Mouse (Mus musculus) midbrain, embryonic 11.5 days (tissue): ENCODE data around the gene Os9. TPM values are rescaled to one million over a fixed set of nuclear protein-coding genes. Genes with fewer than 3 reads are reported as not detected.

Experiments used
- ATAC-seq: fragments of 200-750 bp; cut with Nextera tagmentation; 2 replicates; pipeline ENCODE4 v1.8.0; 2017; ENCODE audit warnings: moderate TSS enrichment, moderate library complexity; ENCODE audit not compliant: low FRiP score
- DNase-seq: peaks from one replicate; pipeline ENCODE4 v3.0.0; 2015; ENCODE audit warnings: low spot score; ENCODE audit errors: missing footprints
- H3K27ac ChIP-seq: fragments of 300-500 bp; sonication (generic); 2 replicates; pipeline ENCODE4 v1.5.1; 2014; ENCODE audit warnings: low read depth, low read length
- H3K27me3 ChIP-seq: fragments of 300-500 bp; sonication (generic); 2 replicates; pipeline ENCODE4 v1.6.1; 2014; ENCODE audit warnings: mild to moderate bottlenecking, low read length, moderate library complexity, mixed read lengths; ENCODE audit not compliant: control insufficient read depth, insufficient read depth
- H3K36me3 ChIP-seq: fragments of 300-500 bp; sonication (generic); 2 replicates; pipeline ENCODE4 v1.6.1; 2014; ENCODE audit warnings: mild to moderate bottlenecking, low read length, moderate library complexity, mixed read lengths; ENCODE audit not compliant: control insufficient read depth, insufficient read depth
- H3K4me1 ChIP-seq: fragments of 300-500 bp; sonication (generic); 2 replicates; pipeline ENCODE4 v1.6.1; 2014; ENCODE audit warnings: low read length; ENCODE audit not compliant: control insufficient read depth, insufficient read depth
- H3K4me2 ChIP-seq: fragments of 300-500 bp; sonication (generic); 2 replicates; pipeline ENCODE4 v1.6.1; 2014; ENCODE audit warnings: mild to moderate bottlenecking, moderate library complexity
- H3K4me3 ChIP-seq: fragments of 300-500 bp; sonication (generic); 2 replicates; pipeline ENCODE4 v1.5.1; 2014; ENCODE audit warnings: low read depth, low read length
- H3K9ac ChIP-seq: fragments of 300-500 bp; sonication (generic); 2 replicates; pipeline ENCODE4 v1.6.1; 2014; ENCODE audit warnings: low read length
- H3K9me3 ChIP-seq: fragments of 300-500 bp; sonication (generic); 2 replicates; pipeline ENCODE4 v1.6.1; 2016; ENCODE audit warnings: low read length; ENCODE audit not compliant: control insufficient read depth
- WGBS: fragments of 180-500 bp; shearing (Covaris S2); extraction: QIAGEN DNeasy Blood & Tissue Kit; methylation state at CpG from one replicate; pipeline ENCODE4 v1.1.7; 2014; 5-methylcytosine and 5-hydroxymethylcytosine counted together
- polyA plus RNA-seq: library from polyadenylated mRNA; unstranded; fragments of >200 nt; fragmentation: Nextera tagmentation; extraction: Ambion mirVana; gene quantifications from 2 replicates; pipeline ENCODE4 v1.2.1, GENCODE M21; 2014

The Os9 gene
- polyA plus RNA-seq, 1 experiment from 2014 or later = 49.7 TPM

DNA sequence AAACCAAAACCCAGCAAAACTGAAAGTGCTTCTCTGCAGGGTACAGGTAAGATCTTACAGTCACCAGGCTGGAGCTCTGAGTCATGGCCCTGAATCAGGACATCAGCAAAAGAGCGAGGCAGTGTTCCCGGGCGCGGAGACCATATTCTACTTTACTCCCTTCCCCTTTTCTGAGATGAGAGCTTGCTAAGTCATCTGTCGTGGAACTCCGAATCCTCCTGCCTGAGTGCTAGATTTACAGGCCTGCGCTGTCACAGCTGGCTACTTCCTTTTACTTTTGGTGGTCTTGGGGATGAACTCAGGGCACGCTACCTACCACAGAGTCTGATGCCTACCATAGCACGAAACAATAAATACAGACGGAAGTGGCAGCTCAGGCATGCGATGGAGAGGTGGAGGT is 6.5 kb downstream of the Os9 start:
- H3K9ac ChIP-seq = no peak overlapping the region
- no peak overlapping the region for H3K27ac ChIP-seq
- no peaks in the 10 kb centered on the region for H3K27me3 ChIP-seq
- ATAC-seq (no peak), DNase-seq (peak; percentile 75)
- 95% methylated on average over 11 of the region's 11 CpGs for WGBS
- no peaks in the 10 kb centered on the region for H3K9me3 ChIP-seq
- H3K36me3 ChIP-seq = peaks cover 6% of the 10 kb centered on the region; the same call in 1 of the 2 replicates
- H3K4me3 ChIP-seq = no peak overlapping the region
- no peak overlapping the region for H3K4me2 ChIP-seq
- no peaks in the 10 kb centered on the region for H3K4me1 ChIP-seq

DNA sequence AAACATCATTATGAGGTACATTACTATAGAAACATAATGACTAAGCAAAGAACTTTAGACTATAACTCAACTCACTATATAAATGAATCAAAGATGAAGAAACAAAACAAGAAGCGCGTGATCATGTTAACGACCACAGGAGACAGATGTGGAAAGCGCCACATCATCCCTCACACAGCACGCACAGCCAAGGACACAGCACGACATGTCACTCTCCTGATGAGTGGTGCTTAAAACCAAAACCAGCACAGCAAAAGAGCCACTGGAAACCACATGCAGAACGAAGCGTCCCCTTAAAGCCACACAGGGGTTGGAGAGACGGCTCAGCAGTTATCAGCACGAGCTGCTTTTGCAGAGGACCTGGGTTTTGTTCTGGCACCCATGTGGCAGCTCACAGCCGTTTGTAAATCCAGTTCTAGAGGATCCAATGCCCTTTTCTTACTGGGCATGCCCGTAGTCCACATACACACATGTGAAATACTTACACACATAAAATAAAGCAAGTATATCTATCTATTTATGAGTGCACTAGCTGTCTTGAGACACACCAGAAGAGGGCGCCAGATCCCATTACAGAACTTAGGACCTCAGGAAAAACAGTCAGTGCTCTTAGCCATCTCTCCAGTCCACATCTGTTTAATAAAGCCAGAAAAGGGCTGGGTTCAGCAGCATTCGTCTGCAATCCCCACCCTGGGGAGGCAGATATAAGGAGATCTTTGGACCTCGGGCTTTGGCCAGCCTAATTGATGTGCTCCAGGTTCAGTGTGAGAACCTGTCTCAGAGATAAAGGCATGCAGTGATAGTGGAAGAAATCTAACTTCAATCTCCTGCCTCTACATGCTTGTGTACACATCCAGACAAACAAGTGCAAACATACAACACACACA is 9.7 kb downstream of the Os9 start:
- no peaks in the 10 kb centered on the region for H3K4me1 ChIP-seq
- no peak overlapping the region for H3K4me2 ChIP-seq
- peak; percentile 64 for DNase-seq
- H3K27ac ChIP-seq = no peak overlapping the region
- no peak overlapping the region for H3K9ac ChIP-seq
- no peaks in the 10 kb centered on the region for H3K9me3 ChIP-seq
- H3K27me3 ChIP-seq = no peaks in the 10 kb centered on the region
- no peak overlapping the region for H3K4me3 ChIP-seq
- WGBS = 91% methylated on average over 15 of the region's 15 CpGs
- ATAC-seq = no peak
- 0 out of 2 replicates have a peak, but pooled peaks cover 2% of the 10 kb centered on the region for H3K36me3 ChIP-seq

DNA sequence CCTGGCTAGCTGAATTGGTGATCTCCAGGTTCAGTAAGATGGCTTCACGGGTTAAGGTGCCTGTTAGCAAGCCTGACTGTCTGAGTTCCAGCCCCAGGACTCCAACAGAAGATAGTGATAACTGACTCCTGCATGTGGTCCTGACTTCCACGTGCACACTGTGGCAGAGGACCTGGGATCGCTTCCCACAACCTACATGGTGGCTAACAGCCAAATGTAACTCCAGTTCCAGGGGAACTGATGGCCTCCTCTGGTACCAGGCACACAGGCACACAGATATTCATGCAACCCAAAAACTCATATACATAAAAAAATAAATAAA is 12.7 kb downstream of the Os9 start:
- ATAC-seq = no peak

DNA sequence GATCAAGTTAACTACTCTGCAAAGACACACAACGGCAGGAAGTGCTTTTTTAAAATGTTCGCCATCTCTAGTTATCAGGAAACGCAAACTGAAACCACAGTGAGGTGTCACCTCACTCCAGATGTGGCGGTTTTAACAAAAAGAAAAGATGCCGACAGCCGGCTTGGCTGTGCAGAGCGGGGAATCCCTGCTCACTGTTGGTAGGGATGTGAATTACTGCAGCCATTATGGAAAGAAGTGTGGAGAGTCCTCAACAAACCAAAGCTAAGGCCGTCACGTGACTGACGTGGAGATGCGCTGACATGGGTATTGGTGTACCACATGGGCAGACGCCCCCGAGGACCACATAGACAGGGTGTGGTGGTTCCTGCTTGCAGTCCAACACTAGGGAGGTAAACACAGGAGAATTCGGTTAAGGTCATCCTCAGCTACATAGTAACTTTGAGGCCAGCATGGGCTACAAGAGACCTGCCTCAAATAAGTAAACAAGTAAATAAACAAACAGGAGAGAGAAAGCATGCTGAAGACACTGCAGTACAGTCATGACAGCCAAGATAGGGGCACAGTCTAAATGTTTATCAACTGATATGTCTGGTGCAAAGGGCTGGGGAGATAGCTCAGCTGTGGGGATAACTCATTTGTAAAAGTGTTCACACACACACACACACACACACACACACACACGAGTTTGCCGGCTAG is 13.2 kb downstream of the Os9 start:
- DNase-seq = no peak
- 90% methylated on average over 16 of the region's 16 CpGs for WGBS
- H3K36me3 ChIP-seq = no peaks in the 10 kb centered on the region
- H3K27me3 ChIP-seq = no peaks in the 10 kb centered on the region
- H3K4me2 ChIP-seq = no peak overlapping the region
- no peak overlapping the region for H3K27ac ChIP-seq
- no peak overlapping the region for H3K9ac ChIP-seq
- no peaks in the 10 kb centered on the region for H3K4me1 ChIP-seq
- no peaks in the 10 kb centered on the region for H3K9me3 ChIP-seq
- H3K4me3 ChIP-seq = no peak overlapping the region
- ATAC-seq = no peak

More for the DNA sequence above, 12.7 kb downstream of the Os9 start:
- Histone ChIP-seq H3K9me3 (no peaks in the 10 kb centered on the region), H3K4me2 (no peak overlapping the region), H3K4me3 (no peak overlapping the region), H3K9ac (no peak overlapping the region), H3K4me1 (no peaks in the 10 kb centered on the region), H3K27ac (no peak overlapping the region), H3K36me3 (no peaks in the 10 kb centered on the region), H3K27me3 (no peaks in the 10 kb centered on the region)
- 85% methylated on average over 3 of the region's 3 CpGs for WGBS
- DNase-seq = no peak

DNA sequence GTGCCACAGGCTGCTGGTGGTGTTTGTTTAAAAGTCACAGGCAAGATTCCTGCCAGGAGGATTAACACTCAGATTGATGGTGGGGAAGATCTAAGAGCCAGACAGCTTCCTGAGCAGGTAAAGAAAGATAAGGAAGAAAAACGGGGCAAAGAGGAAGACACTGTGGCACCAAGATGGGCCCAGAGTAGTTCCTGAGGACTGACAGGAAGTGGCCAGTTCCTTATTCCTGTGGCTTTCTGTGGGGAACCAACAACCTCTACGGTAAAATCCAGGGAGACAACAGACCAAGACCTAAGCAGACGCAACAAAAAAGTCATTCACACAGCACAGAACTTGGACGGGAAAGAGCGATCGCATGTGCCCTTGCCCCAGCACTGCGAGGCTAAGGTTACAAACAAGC is 17.3 kb downstream of the Os9 start:
- H3K27me3 ChIP-seq = no peaks in the 10 kb centered on the region
- no peaks in the 10 kb centered on the region for H3K4me1 ChIP-seq
- DNase-seq = peak; percentile 41
- no peaks in the 10 kb centered on the region for H3K36me3 ChIP-seq
- no peak overlapping the region for H3K4me2 ChIP-seq
- no peak overlapping the region for H3K4me3 ChIP-seq
- ATAC-seq = no peak
- H3K9me3 ChIP-seq = no peaks in the 10 kb centered on the region
- H3K9ac ChIP-seq = no peak overlapping the region
- no peak overlapping the region for H3K27ac ChIP-seq
- WGBS = 84% methylated on average over 7 of the region's 7 CpGs

DNA sequence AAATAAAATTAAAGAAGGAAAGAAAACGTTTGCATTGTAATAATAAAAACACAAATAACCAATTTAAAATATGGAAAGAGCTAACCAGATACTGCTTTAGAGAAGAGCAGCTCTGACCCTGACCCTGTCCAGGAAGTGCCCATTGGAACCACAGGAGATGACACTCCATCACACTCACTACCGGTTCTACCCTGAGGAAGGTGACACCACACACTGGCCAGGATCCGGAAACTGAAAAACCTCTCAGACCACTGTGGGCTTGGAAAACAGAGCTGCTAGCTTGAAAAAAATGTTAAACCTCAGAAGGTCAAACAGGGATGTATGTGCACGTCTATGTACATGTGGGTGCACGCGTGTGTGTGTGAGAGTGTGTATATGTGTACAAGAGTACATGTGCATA is 19.8 kb downstream of the Os9 start:
- Histone ChIP-seq H3K4me2 (no peak overlapping the region), H3K27ac (no peak overlapping the region), H3K27me3 (no peaks in the 10 kb centered on the region), H3K36me3 (no peaks in the 10 kb centered on the region; the same call in 1 of the 2 replicates), H3K4me3 (no peak overlapping the region), H3K4me1 (no peaks in the 10 kb centered on the region), H3K9ac (no peak overlapping the region), H3K9me3 (no peaks in the 10 kb centered on the region)
- WGBS = 88% methylated on average over 6 of the region's 6 CpGs
- DNase-seq (no peak), ATAC-seq (no peak)

DNA sequence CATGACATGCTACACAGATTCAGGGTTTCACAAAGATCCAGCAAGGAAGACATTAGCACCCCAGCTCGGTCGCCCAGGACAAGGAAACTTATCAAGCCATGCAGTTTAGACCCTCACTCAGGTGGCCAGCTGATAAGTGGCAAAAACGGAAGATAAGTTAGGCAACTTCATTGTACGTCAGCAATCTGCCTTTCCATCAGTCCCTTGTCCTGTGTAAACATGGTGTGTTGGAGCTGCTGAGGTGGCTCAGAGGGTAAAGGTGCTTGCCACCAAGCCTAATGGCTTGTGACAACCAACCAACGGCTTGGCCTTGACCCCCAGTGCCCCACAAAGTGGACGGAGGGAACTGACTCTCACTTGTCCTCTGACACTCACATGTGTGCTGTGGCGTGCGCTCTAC is 20.5 kb downstream of the Os9 start:
- Histone ChIP-seq H3K36me3 (no peaks in the 10 kb centered on the region; the same call in 1 of the 2 replicates), H3K9ac (no peak overlapping the region), H3K9me3 (no peaks in the 10 kb centered on the region), H3K27ac (no peak overlapping the region), H3K4me2 (no peak overlapping the region), H3K4me3 (no peak overlapping the region), H3K27me3 (no peaks in the 10 kb centered on the region), H3K4me1 (no peaks in the 10 kb centered on the region)
- 90% methylated on average over 8 of the region's 8 CpGs for WGBS
- ATAC-seq (no peak), DNase-seq (no peak)

DNA sequence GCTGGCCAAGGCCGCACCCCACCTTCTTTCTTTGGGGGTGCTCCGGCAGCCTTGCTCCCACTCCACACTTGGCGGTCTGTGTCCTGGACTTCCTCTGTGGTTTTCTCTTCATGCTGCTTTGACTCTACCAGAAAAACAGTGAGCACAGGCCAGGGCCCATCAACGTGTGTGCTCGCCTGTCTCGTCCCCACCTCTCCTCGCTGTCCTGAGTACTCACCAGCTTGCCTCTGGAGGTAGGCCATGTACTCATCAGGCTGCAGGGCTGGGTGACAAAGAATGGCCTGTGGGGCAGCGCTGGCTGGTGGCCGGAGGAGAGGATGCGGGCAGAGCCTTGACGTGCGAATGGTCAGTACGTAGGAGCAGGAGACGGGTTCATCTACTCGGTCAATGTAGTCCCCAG is 21.1 kb downstream of the Os9 start:
- no peaks in the 10 kb centered on the region for H3K4me1 ChIP-seq
- H3K4me3 ChIP-seq = no peak overlapping the region
- no peaks in the 10 kb centered on the region for H3K27me3 ChIP-seq
- H3K9me3 ChIP-seq = no peaks in the 10 kb centered on the region
- ATAC-seq (no peak), DNase-seq (no peak)
- no peak overlapping the region for H3K4me2 ChIP-seq
- no peak overlapping the region for H3K27ac ChIP-seq
- H3K9ac ChIP-seq = no peak overlapping the region
- 92% methylated on average over 15 of the region's 15 CpGs for WGBS
- H3K36me3 ChIP-seq = no peaks in the 10 kb centered on the region; the same call in 1 of the 2 replicates

DNA sequence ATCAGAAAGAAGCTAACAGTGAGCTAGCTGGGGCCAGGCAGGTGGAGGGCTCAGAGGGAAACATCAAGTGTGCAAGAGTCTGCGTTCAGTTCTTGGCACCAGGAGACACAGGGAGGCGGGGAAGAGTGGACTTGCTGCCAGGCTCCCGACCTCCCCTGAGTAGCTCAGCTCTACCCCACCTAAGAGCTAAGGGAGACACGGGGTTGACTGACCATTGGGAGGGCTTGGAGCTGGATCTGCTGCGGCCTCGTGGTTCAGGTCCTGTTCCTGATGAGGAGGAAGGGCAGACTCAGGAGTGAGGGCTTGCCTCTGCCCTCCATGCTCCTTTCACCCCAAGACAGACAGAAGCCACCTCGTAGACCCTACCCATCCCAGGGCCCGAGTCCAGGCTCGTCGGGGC is 21.7 kb downstream of the Os9 start:
- WGBS = 94% methylated on average over 10 of the region's 10 CpGs
- Histone ChIP-seq H3K27ac (no peak overlapping the region), H3K9me3 (no peaks in the 10 kb centered on the region), H3K27me3 (no peaks in the 10 kb centered on the region), H3K4me1 (no peaks in the 10 kb centered on the region), H3K4me3 (no peak overlapping the region), H3K36me3 (no peaks in the 10 kb centered on the region; the same call in 1 of the 2 replicates), H3K9ac (no peak overlapping the region), H3K4me2 (no peak overlapping the region)
- DNase-seq (no peak), ATAC-seq (no peak)
